Mouse (Mus musculus) ovary, adult 18-20 months (tissue): ENCODE measurements around the gene Tc2n.
"Not testable (repeated sequence)": the region's sequence is repeated elsewhere in the genome, so short reads cannot be mapped to it uniquely, and the experiment has no call there.

Source experiments
- DNase-seq: peaks from one replicate; pipeline ENCODE4 v3.0.0; 2022; ENCODE audit warnings: low spot score, mixed read lengths

Gene Tc2n

GRCm38 (mm10) chr12:101718054-101718754 is at the start of gene Tc2n:
TSS of gene Tc2n (minus strand) at chr12:101718523.
- peak; percentile 71 for DNase-seq

- no peak for DNase-seq
These were observed 49.2 kb upstream of the Tc2n start for GRCm38 (mm10) chr12:101767306-101768053.

DNA sequence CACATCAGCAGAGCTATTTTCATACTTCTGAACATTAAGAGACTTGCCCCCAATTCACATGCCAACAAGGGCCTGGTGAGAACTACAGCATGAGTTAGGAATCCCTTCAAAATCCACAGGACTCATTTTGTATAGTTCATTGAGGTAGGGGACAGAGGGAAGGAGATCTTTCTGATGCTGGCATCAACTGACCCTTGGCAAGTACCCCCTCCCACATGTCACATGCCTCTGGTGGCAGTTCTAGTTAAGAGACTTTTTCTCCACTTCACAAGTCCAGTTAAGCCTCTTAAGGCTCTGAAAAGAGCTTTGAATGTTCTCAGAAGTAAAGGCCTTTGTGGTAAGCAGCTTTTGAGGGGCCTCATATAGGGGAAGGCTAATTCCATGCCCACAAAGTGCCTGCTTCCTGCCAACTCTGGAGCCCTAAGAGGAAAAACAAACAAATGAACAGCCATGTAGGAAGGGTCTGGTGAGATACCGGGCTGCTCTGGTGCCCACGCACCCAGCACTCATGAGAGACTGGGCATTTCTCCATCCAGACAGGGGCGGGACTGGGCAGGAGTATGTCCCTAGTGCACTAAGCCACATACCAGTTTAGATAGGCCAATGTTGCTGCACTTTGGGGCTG is 48.0 kb upstream of the Tc2n start:
- DNase-seq, result no peak

DNA sequence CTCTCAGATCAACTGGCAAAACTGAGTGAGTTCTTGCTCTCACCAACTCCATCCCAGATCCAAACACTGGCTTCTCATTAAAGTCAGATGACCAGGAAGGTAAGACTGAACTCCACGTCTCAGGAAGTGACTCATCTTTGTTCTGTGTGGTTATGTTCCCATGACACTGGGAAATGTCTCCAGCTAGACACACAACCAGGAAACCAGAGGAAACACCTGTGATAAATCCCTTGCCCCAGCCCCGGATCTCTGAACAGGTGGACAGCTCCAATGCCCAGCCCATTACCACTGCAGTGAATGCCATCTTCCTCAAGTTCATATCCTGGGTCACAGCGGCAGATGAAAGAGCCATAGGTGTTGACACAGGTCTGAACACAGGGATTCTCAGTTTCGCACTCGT is 46.5 kb upstream of the Tc2n start:
- no peak for DNase-seq

GRCm38 (mm10) chr12:101763065-101763464 is 44.7 kb upstream of the Tc2n start:
- no peak for DNase-seq

- no peak for DNase-seq
These were observed 43.7 kb upstream of the Tc2n start for GRCm38 (mm10) chr12:101762054-101762453.

DNA sequence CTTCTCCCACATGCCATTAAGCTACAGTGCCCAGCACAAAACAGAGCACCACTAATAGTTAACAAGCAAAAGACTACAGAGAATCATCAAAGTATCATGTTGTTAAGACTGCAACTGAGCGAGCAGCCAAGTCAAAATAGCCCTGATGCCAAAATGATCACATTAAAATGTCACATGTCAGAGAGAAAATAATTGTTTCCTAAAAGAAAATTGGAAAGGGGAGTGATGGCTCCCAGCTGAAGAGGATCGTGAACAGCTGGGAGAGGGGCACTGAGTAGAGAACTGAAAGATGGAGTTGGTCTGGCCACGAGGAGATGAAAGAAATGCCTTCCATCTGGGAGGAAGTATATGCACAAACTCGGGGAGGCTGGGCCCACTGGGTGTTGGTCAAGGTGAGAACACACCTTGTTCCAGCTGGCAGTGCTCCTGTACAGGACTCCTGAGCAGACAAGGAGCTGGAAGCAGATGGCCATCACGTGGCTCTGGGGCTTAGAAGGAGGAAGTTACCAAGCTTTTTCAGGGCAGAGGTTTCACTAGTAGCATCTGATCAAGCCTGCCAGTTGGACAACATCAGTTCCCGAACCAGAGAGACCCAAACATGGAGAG is 41.2 kb upstream of the Tc2n start:
- DNase-seq, result no peak

GRCm38 (mm10) chr12:101758698-101759097 is 40.4 kb upstream of the Tc2n start:
- no peak for DNase-seq

DNA sequence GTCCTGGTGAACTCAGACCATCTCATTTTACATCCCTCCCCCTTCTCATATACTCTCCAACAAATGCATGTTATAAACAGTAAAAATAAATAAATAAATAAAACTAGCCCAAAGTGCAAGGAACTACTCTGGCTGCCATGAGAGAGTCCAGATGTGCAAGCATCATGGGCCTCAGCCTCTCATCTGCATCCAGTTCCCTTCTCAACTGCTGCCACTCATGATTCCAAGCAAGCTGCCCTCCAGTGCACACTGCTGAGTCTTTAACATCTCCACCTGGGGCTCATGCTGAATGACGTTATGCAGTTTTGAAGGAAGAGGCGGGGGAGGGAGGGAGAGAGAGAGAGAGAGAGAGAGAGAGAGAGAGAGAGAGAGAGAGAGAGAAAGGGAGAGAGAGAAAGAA is 24.1 kb upstream of the Tc2n start:
- DNase-seq, result no peak

GRCm38 (mm10) chr12:101740486-101740885 is 22.2 kb upstream of the Tc2n start:
- no peak for DNase-seq

DNA sequence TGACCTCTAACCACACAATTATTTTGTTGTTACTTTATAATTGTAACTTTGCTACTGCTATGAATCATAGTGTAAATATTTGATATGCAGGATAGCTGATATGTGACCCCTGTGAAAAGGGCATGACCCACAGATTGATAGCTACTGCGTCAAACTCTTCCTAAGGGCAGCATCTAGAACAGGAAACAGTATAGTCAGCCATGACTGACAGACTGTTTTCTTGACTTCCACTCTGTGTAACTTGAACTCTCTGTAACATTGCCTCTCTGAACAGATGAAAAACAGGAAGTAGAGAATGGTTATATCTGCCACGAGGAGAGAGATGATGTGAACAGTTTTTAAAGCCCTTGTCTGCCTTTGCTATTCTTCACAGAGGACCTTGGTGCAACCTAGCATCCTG is 21.7 kb upstream of the Tc2n start:
- DNase-seq, result no peak

DNA sequence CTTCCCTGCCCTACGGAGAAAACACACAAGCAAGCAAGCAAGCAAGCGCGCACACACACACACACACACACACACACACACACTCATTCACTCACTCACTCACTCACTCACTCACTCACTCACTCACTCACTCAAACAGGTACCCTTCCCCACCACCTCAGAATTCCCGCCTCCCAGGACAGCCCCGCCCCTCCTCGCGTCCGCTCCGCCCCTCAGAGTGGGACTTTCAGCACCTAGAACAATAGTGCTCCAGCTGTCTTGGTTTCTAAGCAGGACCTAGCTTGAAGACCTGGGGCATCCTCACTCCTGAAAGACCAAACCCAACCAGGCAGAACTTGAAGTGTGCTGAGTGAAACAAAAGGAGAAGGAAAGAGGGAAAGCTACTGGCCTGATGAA is 430 bp upstream of the Tc2n start:
- DNase-seq, result no peak

DNA sequence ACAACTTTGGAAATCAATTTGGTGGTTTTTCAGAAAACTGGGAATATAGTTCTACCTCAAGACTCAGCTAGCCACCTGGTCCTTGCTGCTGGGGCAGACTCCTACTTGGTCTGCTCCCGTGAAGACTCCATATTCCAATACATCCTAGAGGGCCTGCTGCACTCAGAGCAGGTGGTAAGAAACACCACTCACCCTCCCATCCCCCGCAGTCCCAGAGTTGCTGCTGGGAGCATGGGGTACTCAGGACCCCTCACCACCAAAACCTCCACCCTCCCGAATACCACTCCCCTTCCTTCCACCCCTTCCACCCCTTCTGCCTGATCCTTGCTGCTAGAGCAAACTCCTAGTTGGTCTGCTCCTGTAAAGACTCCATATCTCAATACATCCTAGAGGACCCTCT is 19.1 kb downstream of the Tc2n start:
- DNase-seq, result no peak

DNA sequence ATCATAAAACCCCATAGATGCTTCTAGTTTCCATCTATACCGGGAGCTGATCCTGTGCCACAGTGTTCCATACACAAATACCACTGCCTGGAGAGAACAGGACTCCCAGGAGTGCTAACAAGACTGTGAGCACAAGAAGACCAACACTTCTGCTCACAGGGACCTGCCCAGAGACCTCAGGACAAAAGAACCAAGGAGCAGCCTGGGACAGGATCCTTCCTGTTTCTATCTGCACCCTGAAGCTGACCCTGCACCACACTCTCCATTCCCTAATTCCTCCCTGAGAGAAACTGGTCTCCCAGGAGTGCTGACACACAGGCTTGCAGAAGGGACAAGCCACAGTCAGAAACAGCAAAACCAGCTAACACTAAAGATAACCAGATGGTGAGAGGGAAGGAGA is 21.8 kb downstream of the Tc2n start:
- DNase-seq, result no peak

DNA sequence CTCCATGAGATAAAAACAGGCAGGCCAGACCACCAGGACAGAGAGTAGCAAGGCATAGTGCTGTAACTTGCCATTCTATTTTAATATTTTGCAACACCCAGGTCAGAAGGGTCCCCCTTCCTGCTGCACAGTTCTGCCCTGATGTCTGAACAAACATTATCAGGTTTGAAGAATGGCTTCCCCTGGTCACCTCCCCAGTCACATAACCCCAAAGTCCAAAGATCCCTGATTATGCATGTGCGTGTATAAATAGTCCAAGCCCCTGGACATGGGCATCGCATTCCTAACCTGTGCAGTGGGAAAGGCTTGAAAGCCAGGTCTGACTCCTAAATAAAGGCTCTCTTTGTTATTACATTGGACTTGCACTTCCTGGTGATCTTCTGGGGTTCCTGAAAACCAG is 37.8 kb downstream of the Tc2n start:
- no peak for DNase-seq

- no peak for DNase-seq
These were observed 50.8 kb downstream of the Tc2n start for GRCm38 (mm10) chr12:101667502-101667901.

DNA sequence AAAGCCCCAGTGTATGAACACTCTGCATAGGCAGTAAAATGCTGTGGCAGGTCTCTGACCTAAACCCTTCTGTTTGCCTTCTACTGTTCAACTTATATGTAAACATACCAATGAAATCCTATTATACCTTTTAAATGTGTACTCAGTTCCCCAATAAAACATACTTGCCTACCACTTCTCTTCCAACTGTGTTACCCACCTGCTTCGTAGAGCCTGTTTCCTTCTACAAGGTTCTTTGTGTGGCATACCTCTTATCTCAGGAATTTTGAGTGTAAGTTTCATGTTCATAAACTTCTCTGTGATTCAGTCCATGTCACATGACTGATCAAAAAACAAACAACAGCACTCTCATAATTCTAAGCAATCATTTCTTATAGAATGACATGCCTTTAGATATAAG is 85.2 kb downstream of the Tc2n start:
- no peak for DNase-seq

GRCm38 (mm10) chr12:101606622-101607021 is 111.7 kb downstream of the Tc2n start:
- DNase-seq, result not testable (repeated sequence)
